Mouse (Mus musculus): ENCODE data around the gene Pidd1. TPM values are rescaled to one million over a fixed set of nuclear protein-coding genes. Genes with fewer than 3 reads are reported as not detected.

Gene Pidd1
- total RNA-seq, 4 experiments from 2014 or later: 0.07 to 0.51 (median 0.19) TPM

DNA sequence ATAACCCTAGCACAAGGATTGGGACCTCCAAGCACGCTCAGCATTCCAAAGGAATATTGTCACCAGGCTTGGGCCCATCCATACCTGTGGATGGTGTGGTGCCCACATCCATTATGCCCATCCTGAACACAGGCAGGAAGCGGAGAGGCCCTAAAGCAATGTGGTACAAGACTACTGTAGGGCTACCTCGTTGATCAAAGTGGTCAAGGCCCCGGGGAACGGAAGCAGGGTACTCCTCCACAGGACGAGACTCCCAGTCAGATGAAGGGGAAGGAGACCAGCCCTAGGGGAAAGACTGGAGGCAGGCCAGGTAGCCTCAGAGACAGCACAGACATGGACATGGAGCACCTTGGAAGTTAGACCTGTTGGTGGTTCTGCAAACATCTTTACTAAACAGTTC lies 28.9 kb upstream of the Pidd1 start:
- DNase-seq (ENCODE audit: low spot score in 2 of 2): no peak

DNA sequence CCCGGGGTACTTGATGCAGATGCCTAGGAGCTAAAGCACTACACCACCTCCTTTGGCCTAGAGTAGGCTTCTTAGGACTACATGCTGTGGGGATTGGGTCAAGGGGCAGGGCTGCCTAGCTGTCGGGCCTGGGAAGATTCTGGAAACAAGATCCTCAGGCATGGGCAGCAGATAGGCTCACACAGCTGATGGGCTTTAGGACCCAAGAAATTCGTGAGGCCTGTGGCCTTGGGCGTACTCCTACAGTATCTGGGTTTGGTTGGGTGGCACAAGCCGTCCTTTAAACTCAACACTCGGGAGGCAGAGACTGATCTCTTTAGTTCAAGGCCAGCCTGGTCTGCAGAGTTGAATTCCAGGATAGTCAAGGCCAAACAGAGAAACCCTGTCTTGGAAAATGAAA lies 28.4 kb upstream of the Pidd1 start:
- no peak for DNase-seq (ENCODE audit: low spot score in 2 of 2)

DNA sequence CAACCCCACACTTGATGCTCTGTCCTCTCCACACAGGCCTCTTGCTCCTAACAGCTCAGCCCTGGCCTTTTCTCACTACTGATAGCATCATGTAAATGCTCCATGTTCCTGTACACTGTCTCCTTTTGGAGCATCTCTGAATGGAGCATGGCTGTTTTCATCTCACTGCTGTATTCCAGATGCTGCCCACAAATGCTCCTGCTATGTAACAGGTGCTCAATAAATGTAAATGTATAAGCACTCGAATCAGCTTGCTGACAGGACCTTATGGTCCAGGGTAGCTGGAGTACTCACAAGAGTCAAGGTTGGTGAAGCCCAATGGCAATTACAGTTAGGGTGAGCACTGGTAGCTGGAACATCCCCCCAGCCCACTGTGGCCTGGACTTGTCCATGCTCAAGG lies 27.4 kb upstream of the Pidd1 start:
- no peak for DNase-seq (ENCODE audit: low spot score in 2 of 2)

DNA sequence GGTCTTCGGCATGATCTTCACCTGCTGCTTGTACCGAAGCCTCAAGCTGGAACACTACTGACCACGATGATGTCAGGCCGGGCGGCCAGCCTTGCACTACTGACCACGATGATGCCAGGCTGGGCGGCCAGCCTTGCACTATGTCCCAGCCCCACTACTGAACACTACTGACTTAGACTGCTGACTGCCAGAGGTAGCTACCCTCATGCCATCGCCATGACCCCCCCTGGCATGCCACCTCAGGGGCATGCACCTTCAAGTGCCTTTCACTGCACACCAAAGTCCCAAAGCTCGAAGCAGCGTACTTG lies 26.8 kb upstream of the Pidd1 start:
- no peak for DNase-seq (ENCODE audit: low spot score in 2 of 2)

DNA sequence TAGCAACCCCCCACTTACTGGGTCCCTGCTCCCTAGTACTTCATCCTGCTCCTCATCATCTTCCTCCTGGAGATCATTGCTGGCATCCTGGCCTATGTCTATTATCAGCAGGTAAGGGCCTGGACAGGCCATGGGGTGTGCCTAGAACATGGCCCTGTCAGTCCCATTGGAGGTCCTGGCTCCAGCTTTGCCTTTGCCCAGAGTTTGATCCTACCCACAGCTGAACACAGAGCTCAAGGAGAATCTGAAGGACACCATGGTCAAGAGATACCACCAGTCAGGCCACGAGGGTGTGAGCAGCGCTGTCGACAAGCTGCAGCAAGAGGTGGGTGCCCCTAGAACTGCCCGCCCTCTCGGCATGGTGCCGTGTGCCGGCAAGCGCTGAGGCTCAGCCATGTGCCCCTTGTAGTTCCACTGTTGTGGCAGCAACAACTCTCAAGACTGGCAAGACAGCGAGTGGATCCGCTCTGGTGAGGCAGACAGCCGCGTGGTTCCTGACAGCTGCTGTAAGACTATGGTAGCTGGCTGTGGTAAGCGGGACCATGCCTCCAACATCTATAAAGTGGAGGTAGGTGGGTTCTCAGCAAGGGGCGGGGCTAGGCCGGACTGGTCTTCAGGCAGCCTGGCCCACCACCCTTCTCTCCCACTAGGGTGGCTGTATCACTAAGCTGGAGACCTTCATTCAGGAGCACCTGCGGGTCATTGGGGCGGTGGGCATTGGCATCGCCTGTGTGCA lies 26.2 kb upstream of the Pidd1 start:
- DNase-seq (ENCODE audit: low spot score in 2 of 2): no peak

DNA sequence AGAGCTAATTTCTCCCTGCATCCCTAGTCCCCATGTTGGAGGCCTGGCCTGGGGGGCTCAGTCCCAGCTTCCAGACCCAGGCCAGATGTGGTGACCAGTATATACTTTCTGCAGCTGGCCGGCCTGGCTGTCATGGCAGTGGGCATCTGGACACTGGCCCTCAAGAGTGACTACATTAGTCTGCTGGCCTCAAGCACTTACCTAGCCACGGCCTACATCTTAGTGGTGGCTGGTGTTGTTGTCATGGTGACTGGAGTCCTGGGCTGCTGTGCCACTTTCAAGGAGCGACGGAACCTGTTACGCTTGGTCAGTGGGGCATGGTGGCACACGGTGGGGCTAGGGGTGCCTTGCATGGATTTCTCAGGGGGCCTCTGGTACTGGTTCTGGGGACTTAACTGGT lies 25.5 kb upstream of the Pidd1 start:
- no peak for DNase-seq (ENCODE audit: low spot score in 2 of 2)

DNA sequence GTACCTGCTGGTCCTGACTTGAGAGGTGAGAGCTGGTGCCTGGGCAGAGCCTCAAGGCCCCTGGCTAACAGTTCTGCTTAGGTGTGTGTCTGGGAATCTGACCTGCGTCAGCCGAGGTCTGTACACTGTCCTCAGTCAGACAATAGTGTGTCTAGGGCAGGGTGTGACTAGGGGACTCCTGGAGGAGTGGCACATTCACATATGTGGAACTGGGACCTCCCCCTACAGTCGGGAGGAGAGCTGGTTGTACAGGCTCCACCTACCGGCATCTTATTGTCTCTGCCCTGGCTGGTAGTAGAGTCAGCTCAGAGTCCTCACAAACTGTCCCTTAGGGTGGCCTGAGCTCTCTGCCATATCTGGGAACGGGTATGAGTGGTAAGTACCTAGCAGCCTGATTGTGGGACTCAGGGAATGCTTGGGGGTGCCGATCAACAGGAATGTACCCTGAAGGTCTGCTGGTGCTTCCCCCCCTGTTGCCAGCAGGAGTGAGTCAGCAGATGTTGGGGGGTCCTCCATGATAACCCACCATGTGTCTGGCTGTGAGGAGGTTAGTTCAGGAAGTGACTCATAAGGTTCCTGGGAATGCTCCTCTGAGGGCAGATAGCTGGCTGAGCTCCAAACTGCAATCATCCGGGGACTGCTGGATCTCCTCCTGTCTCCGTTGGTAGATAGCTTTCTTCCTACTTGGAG lies 24.8 kb upstream of the Pidd1 start:
- peak in 1 of 2 experiments; percentile 59 for DNase-seq (ENCODE audit: low spot score in 2 of 2)

DNA sequence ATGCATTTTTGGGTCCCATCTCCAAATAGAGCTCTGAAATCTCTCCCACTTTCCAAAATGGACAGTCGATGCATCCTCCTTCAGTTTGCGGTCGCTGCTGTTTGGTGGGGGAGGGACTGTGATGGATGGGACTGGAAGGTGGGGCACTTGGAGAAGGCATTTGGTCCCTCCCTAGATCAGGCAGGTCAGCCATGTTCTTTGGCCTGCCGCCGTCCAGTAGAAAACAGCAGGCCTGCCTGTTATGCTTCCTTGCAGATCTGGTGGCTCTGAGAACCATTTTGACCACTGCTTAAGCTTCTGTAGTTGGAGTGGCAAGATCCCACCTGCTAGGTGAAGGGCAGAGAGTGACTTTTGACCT lies 24.3 kb upstream of the Pidd1 start:
- DNase-seq (ENCODE audit: low spot score in 2 of 2): no peak

DNA sequence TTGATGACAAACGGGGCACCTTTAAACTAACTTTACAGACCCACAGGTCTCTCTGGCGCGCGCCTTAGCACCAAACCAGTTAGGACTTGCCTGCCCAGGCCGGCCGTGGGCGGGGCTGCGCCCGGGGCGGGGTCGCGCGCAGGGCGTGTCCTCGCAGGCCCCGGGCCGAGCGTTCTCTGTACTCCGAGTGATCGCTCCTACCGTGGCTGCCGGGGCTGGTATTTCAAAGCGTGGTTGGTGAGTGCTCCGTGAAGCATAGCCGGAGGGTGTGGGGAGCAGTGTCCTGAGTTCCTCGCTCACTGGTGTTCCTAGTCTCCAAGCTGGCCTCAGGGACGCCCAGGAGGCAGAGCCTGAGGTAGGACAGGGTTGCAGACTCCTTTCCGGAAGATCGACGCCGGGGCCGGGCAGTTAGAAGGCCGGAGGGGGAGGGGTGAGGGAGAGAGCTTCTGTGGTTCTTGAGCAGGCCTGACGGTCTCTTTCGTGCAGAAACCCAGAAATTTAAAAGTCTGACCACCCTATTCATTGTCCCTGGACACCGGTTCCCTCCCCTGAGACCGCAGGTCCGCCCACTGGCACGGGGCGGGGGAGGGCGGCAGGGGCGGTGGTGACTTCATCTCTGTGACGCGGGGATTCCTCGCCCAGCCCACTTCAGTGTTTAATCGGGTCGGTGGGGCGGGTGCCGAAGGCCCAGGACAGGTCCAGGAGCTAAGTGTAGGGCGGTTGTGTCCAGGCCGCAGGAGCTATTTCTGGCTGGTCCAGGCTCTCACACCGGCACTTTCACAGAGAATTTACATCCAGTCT lies 23.6 kb upstream of the Pidd1 start, which contains the start of gene Cd151:
Cd151 (plus strand) TSS at position 163 of the 801 bp plus-strand sequence.
- peak; percentile 86 to 88 for DNase-seq (ENCODE audit: low spot score in 2 of 2)

DNA sequence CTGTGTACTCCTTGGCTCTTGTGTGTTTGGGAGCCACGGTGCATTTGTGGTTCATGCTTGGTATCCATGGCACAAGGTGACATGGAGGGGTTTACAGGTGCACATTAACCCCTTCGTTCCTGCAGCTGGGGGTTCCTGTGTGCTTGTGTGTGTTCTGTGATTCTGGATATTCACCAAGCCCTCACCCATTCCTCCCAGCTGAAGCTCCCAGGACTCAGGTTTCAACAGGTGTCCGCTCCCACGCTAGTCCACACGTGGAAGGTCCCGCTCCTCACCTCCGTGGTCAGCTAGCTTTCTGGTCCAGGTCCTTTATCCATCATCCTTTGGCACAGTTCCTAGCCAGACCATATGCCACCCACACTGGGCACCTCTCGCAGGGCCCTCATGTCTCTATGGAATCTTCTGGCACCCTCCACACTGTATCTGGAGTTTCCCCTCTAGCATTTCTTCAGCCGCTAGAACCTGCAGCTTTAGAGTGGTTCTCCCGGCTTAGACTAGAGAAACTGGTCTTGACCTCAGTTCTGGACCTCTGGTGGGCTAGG lies 22.9 kb upstream of the Pidd1 start:
- DNase-seq (ENCODE audit: low spot score in 2 of 2): no peak

DNA sequence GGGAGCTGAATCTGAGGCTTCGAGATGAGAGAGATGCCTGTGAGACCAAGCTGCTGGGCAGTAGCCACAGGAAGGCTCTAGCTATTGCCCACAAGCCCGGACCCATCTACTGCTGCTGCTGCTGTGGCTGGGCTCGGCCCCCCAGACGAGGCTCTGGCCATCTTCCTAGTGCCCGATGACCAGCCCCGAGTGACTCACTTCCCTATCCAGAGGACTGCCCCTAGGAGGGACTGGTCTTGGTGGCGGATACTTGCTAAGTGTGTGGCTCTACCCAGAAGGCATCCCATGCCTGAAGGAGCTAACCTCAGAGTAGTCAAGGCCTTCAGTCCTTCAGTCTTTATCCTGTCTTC lies 22.2 kb upstream of the Pidd1 start:
- no peak for DNase-seq (ENCODE audit: low spot score in 2 of 2)

DNA sequence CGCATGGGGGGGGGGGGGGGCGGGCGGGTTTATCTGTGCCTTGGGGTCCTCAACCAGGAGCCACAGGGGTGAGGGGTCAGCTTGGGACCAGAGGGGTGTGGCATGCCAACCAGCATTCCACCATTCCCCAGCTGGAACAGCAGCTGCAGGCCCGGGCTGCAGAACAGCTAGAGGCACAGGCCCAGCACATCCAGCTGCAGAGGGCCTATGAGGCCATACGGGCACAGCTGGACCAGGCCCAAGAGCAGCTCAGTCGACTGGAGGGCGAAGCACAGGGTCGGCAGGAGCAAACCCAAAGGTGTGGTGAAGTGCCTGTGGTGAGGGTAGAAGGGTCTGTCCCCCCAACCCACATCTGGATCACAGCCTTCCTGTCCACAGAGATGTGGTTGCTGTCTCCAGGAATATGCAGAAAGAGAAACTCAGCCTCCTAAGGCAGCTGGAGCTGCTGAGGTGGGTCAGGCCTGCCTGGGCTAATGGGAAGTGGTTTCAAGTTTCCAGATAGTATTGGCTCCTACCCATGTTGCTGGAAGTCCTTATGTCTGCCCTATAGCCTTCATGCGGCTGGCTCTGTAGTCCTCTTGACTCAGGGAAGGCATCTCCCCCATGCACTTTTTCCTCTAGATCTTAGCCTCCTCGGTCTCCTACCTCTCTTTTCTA lies 21.7 kb upstream of the Pidd1 start:
- no peak for DNase-seq (ENCODE audit: low spot score in 2 of 2)

DNA sequence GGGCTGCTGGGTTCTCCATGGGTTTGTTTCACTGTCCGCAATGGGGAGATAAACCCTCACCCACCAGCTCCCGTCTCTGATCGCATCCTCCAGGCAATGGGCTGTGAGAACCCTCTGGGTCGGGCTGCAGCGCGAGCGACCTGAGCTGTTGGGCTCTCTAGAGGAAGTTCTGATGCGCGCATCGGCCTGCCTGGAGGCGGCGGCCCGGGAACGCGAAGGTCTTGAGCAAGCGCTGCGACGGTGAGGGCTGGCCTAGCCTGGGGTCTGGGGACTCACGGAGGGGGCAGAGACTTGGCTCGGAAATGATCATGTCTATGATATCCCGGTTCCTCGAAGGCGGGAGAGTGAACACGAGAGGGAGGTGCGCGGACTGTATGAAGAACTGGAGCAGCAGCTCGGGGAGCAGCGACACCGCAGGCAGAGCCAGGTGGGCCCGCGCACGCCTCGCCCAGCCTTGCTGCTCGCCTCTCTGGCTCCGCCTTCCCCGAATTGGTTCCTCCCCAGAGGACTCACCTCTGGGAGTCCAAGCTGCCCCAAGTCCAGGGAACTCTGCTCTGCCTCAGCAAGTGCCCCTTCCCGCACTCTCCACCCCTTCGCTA lies 20.9 kb upstream of the Pidd1 start:
- peak in 1 of 2 experiments; percentile 10 for DNase-seq (ENCODE audit: low spot score in 2 of 2)

DNA sequence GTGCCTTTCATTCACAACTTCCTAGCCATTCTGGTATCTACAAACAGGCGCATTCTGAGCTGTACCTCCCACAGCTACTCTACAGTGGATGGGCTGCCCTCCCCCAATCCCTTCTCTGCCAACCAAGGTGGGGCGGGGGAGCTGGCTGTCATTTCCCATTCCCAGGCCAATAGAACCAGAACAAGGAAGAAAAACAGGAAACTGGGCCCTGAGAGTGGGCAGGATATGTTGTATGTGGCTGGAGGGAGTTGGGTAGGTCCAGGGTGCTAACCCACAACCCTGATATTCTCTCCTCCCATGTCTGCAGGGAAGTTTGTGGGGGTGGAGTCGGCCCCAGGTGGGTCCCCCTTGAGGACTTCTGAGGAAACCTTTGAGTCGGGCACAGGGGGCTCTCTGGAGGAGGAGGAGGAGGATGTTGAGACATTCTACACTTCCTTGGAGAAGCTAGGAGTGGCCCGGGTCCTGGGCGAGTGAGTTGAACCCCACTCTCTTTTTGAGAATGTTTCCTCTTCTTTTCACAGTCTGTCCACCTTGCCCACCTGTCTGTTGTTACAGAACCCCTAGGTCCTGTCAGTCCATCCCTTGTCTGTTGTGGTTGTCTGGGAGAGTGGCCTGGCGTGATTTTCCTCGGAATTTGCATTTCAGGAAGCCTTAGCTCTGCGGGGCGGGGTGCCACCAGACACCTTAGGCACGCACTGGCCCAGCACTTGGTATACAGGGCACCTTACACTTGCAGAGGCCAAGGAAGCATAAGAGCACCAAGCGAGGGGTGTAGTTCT lies 20.2 kb upstream of the Pidd1 start:
- DNase-seq (ENCODE audit: low spot score in 2 of 2): peak in 1 of 2 experiments; percentile 46

DNA sequence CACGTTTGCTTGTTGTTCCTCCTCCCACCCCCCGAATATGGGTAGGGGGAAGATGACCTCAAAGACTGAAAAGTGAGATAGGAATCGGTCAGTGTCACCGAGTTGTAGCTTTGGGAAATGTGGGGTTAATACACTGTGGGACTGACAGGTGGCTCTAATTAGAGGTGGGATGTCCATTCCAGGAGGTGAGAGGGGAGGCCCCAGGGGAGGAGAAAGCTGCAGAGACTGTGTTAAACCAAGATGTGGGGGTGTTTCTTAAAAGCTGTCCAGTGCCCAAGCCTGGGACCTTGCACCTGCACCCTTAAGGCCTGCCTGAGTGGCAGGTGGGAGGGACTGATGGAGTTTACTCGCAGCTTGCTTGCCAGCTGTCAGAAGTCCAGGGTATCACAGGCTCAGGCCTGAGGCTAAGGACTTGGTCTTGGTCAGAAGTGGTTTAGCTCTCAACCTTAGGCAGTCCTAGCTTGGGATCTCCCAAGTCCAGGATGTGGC lies 18.6 kb upstream of the Pidd1 start:
- no peak for DNase-seq (ENCODE audit: low spot score in 2 of 2)

DNA sequence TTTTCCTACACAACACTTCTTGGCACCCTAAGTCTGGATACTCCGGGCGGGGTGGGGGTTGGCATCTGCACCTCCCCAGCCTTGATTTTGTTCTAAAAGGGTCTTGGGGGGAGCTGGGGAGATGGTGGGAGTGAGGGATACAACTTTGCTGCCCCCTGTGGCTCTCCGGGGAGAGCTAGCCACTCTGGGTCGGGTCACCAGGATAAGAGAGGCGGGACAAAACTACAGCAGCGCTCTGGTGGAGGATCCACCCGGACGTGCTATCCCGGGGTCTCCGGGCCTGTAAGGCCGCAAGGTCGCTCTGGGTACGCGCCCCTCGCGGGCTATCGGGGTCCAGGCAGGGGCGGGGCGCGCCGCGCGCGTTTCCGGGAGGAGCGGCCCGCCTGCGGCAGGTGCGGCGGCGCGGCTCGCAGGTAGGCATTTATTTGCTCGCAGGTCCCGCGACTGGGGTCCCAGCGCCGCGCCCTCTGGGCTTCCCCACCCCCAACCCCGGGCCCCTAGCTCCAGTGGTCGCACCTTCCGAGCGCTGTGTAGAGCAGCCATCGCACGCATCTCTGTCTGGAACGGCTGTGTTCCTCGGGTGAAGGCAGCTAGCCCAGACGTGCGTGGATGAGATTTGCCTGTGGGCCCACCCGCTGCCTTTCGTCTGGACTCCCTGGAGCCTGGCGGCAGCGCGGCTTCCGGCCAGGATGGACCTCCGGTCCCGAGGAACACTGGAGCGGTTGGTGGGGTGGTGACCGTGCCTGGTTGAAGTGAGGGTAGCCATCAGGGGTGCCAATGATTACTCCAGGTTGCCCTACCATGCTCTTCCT lies 17.9 kb upstream of the Pidd1 start:
- DNase-seq (ENCODE audit: low spot score in 2 of 2): no peak

DNA sequence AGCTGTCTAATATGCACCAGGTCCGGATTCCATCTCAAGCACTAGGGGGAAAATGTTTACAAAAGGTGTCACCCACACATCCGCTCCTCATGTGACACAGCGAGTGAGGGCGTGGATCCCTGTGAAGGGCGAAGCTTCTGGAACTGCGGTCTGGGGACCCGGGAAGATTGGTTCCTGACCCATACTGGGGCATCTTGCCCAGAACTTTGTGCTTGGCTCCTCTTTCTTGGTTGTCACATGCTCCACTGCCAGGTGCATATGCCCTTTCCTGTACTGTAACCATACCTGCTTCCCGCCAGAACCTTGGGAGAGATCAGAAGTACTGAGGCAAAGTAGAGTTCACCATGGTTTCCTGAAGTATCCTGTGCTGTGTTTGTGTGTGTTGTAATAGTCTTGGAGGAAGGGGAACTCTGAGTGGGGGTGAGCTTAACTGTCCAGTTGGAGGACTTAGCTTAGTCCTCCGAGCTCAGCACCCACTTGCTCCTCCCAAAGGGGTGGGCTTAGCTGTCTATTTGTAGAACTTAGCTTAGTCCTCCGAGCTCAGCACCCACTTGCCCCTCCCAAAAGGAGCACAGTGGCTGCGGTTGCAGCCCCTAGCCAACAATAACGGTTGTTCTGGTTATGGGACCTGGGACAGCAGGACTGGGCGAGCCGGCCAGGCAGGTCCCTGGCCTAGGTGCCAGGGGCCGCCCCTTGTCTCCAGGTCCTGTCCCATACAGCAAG lies 16.7 kb upstream of the Pidd1 start, which contains the start of gene Cracr2b:
Cracr2b (plus strand) TSS at position 704 of the 723 bp plus-strand sequence.
- no peak for DNase-seq (ENCODE audit: low spot score in 2 of 2)

DNA sequence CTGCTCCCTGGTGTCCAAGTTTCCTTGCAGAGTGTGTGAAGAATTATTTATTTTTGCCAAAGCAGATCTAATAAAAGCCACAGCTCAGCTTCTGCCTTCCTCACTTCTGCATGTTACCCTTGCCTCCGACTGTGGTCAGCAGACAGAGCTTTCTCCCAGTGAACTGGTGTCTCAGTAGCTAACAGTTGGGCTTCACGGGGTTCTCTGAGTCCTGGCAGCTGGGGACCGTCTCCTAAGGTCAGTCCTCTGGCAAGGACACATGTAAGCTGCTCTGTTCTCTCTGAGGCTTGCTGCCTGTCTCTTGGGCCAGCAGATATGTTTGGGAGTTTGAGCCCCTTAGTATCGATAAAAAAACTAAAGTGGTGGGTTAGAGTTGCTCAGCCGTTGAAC lies 16.2 kb upstream of the Pidd1 start:
- DNase-seq (ENCODE audit: low spot score in 2 of 2): peak in 1 of 2 experiments; percentile 21

DNA sequence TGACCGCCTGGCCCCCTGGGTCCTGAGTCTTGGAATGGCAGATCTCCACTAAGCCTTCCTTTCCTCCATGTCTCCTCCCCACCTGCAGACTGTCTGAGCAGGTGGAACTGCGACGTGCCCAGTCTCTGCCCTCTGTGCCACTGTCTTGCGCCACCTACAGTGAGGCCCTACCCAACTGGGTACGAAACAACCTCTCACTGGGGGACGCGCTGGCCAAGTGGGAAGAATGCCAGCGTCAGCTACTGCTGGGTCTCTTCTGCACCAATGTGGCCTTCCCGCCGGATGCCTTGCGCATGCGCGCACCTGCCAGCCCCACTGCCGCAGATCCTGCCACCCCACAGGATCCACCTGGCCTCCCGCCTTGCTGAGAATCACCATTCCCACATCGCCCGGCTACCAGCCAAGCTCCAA lies 15.5 kb upstream of the Pidd1 start:
- peak in 1 of 2 experiments; percentile 33 for DNase-seq (ENCODE audit: low spot score in 2 of 2)
